Mouse (Mus musculus): ENCODE data around the gene Gm9507. TPM values are rescaled to one million over a fixed set of nuclear protein-coding genes. Genes with fewer than 3 reads are reported as not detected.

The Gm9507 gene
- polyA plus RNA-seq, 1 experiment from 2014 or later: not detected

Other genes starting within 250 kb of the Gm9507 start
- gene Pttg1ip, start 230.1 kb downstream of the Gm9507 start, polyA plus RNA-seq (2014; fragmentation: Nextera tagmentation; extraction: Ambion mirVana): 71.4 and 72.1 TPM in 2 replicates
- 334 and 346 TPM in 2 replicates for gene Sumo3, start 205.7 kb downstream of the Gm9507 start, polyA plus RNA-seq (2014; fragmentation: Nextera tagmentation; extraction: Ambion mirVana)
- gene Gm49325, start 205.6 kb downstream of the Gm9507 start, polyA plus RNA-seq (2014; fragmentation: Nextera tagmentation; extraction: Ambion mirVana): 1.4 and 4.8 TPM in 2 replicates
- gene Ube2g2, start 189.6 kb downstream of the Gm9507 start, polyA plus RNA-seq (2014; fragmentation: Nextera tagmentation; extraction: Ambion mirVana): 65.9 and 66.0 TPM in 2 replicates
- gene Tspear, start 125.3 kb downstream of the Gm9507 start, polyA plus RNA-seq (2014; fragmentation: Nextera tagmentation; extraction: Ambion mirVana): 0.92 and 1.0 TPM in 2 replicates
- gene Gm19402, start 121.1 kb downstream of the Gm9507 start, polyA plus RNA-seq (2014; fragmentation: Nextera tagmentation; extraction: Ambion mirVana): not detected in 2 replicates
- not detected in 2 replicates for gene Gm9508, start 114.6 kb downstream of the Gm9507 start, polyA plus RNA-seq (2014; fragmentation: Nextera tagmentation; extraction: Ambion mirVana)
- not detected in 2 replicates for gene Gm10272, start 105.2 kb downstream of the Gm9507 start, polyA plus RNA-seq (2014; fragmentation: Nextera tagmentation; extraction: Ambion mirVana)
- not detected in 2 replicates for gene Gm10024, start 100.4 kb downstream of the Gm9507 start, polyA plus RNA-seq (2014; fragmentation: Nextera tagmentation; extraction: Ambion mirVana)
- not detected in 2 replicates for gene Gm10142, start 96.0 kb downstream of the Gm9507 start, polyA plus RNA-seq (2014; fragmentation: Nextera tagmentation; extraction: Ambion mirVana)
- not detected in 2 replicates for gene Krtap12-1, start 91.2 kb downstream of the Gm9507 start, polyA plus RNA-seq (2014; fragmentation: Nextera tagmentation; extraction: Ambion mirVana)
- not detected in 2 replicates for gene Gm10100, start 85.4 kb downstream of the Gm9507 start, polyA plus RNA-seq (2014; fragmentation: Nextera tagmentation; extraction: Ambion mirVana)
- gene Gm18596, start 69.2 kb downstream of the Gm9507 start, polyA plus RNA-seq (2014; fragmentation: Nextera tagmentation; extraction: Ambion mirVana): not detected in 2 replicates
- gene Gm9736, start 60.5 kb downstream of the Gm9507 start, polyA plus RNA-seq (2014; fragmentation: Nextera tagmentation; extraction: Ambion mirVana): not detected in 2 replicates
- gene Gm3233, start 52.2 kb downstream of the Gm9507 start, polyA plus RNA-seq (2014; fragmentation: Nextera tagmentation; extraction: Ambion mirVana): not detected in 2 replicates
- gene Gm3238, start 40.5 kb downstream of the Gm9507 start, polyA plus RNA-seq (2014; fragmentation: Nextera tagmentation; extraction: Ambion mirVana): not detected in 2 replicates
- not detected in 2 replicates for gene Gm7138, start 34.9 kb downstream of the Gm9507 start, polyA plus RNA-seq (2014; fragmentation: Nextera tagmentation; extraction: Ambion mirVana)
- gene Gm3250, start 29.3 kb downstream of the Gm9507 start, polyA plus RNA-seq (2014; fragmentation: Nextera tagmentation; extraction: Ambion mirVana): not detected in 2 replicates
- not detected in 2 replicates for gene Gm7137, start 23.6 kb downstream of the Gm9507 start, polyA plus RNA-seq (2014; fragmentation: Nextera tagmentation; extraction: Ambion mirVana)
- gene Gm9639, start 16.8 kb downstream of the Gm9507 start, polyA plus RNA-seq (2014; fragmentation: Nextera tagmentation; extraction: Ambion mirVana): not detected in 2 replicates
- gene Gm19668, start 12.7 kb downstream of the Gm9507 start, polyA plus RNA-seq (2014; fragmentation: Nextera tagmentation; extraction: Ambion mirVana): not detected in 2 replicates
- gene Gm2696, start 2.8 kb upstream of the Gm9507 start, polyA plus RNA-seq (2014; fragmentation: Nextera tagmentation; extraction: Ambion mirVana): not detected in 2 replicates
- not detected in 2 replicates for gene Krtap10-4, start 15.3 kb upstream of the Gm9507 start, polyA plus RNA-seq (2014; fragmentation: Nextera tagmentation; extraction: Ambion mirVana)
- not detected in 2 replicates for gene Krtap10-10, start 24.1 kb upstream of the Gm9507 start, polyA plus RNA-seq (2014; fragmentation: Nextera tagmentation; extraction: Ambion mirVana)
- not detected in 2 replicates for gene Gm36176, start 35.0 kb upstream of the Gm9507 start, polyA plus RNA-seq (2014; fragmentation: Nextera tagmentation; extraction: Ambion mirVana)
- gene Gm10318, start 41.0 kb upstream of the Gm9507 start, polyA plus RNA-seq (2014; fragmentation: Nextera tagmentation; extraction: Ambion mirVana): not detected in 2 replicates
- gene Gm3285, start 50.1 kb upstream of the Gm9507 start, polyA plus RNA-seq (2014; fragmentation: Nextera tagmentation; extraction: Ambion mirVana): not detected in 2 replicates
- 4.3 and 4.8 TPM in 2 replicates for gene Lrrc3, start 90.7 kb upstream of the Gm9507 start, polyA plus RNA-seq (2014; fragmentation: Nextera tagmentation; extraction: Ambion mirVana)
- 0.58 and 1.4 TPM in 2 replicates for gene Trpm2, start 158.7 kb upstream of the Gm9507 start, polyA plus RNA-seq (2014; fragmentation: Nextera tagmentation; extraction: Ambion mirVana)
- 35.9 and 42.5 TPM in 2 replicates for gene 1810043G02Rik, start 166.7 kb upstream of the Gm9507 start, polyA plus RNA-seq (2014; fragmentation: Nextera tagmentation; extraction: Ambion mirVana)
- 125 and 127 TPM in 2 replicates for gene Pfkl, start 198.2 kb upstream of the Gm9507 start, polyA plus RNA-seq (2014; fragmentation: Nextera tagmentation; extraction: Ambion mirVana)
- not detected in 2 replicates for gene Dnmt3l, start 230.1 kb upstream of the Gm9507 start, polyA plus RNA-seq (2014; fragmentation: Nextera tagmentation; extraction: Ambion mirVana)
- not detected in 2 replicates for gene Aire, start 231.8 kb upstream of the Gm9507 start, polyA plus RNA-seq (2014; fragmentation: Nextera tagmentation; extraction: Ambion mirVana)

Measured in neural tube, embryonic 11.5 days (tissue).